Mouse (Mus musculus): ENCODE measurements at regions not wholly inside any gene's neighbourhood (a gene's known extent, or its start where the extent isn't known, plus 50 kb on each side); places are given as distances from the start of the nearest gene placed in this dataset.
A peak's percentile ranks its signal among the peaks of the same experiment; 100 is the strongest.

- no peak for DNase-seq (ENCODE audit: low spot score in 2 of 2)
These were observed 193.8 kb upstream of the Jarid2 start for GRCm38 (mm10) chr13:44535441-44535840.

- no peak for DNase-seq (ENCODE audit: low spot score in 2 of 2)
These were observed 191.0 kb upstream of the Jarid2 start for GRCm38 (mm10) chr13:44538238-44538637.

GRCm38 (mm10) chr13:44540401-44540800 lies 188.9 kb upstream of the Jarid2 start:
- DNase-seq (ENCODE audit: low spot score in 2 of 2) = no peak

- peak; percentile 28 to 47 for DNase-seq (ENCODE audit: low spot score in 2 of 2)
These were observed 188.0 kb upstream of the Jarid2 start for GRCm38 (mm10) chr13:44541243-44541653.

- no peak for DNase-seq (ENCODE audit: low spot score in 2 of 2)
These were observed 184.5 kb upstream of the Jarid2 start for GRCm38 (mm10) chr13:44544786-44545185.

GRCm38 (mm10) chr13:44546289-44546688 lies 183.0 kb upstream of the Jarid2 start:
- no peak for DNase-seq (ENCODE audit: low spot score in 2 of 2)

- no peak for DNase-seq (ENCODE audit: low spot score in 2 of 2)
These were observed 180.4 kb upstream of the Jarid2 start for GRCm38 (mm10) chr13:44548880-44549279.

GRCm38 (mm10) chr13:44553363-44553762 lies 175.9 kb upstream of the Jarid2 start:
- DNase-seq (ENCODE audit: low spot score in 2 of 2) = no peak

GRCm38 (mm10) chr13:44554686-44555463 lies 174.4 kb upstream of the Jarid2 start:
- no peak for DNase-seq (ENCODE audit: low spot score in 2 of 2)

- no peak for DNase-seq (ENCODE audit: low spot score in 2 of 2)
These were observed 173.3 kb upstream of the Jarid2 start for GRCm38 (mm10) chr13:44555979-44556378.

- no peak for DNase-seq (ENCODE audit: low spot score in 2 of 2)
These were observed 171.2 kb upstream of the Jarid2 start for GRCm38 (mm10) chr13:44558051-44558450.

GRCm38 (mm10) chr13:44558491-44559177 lies 170.6 kb upstream of the Jarid2 start:
- DNase-seq (ENCODE audit: low spot score in 2 of 2) = no peak

- DNase-seq (ENCODE audit: low spot score in 2 of 2) = no peak
These were observed 170.1 kb upstream of the Jarid2 start for GRCm38 (mm10) chr13:44559178-44559565.

- no peak for DNase-seq (ENCODE audit: low spot score in 2 of 2)
These were observed 169.6 kb upstream of the Jarid2 start for GRCm38 (mm10) chr13:44559706-44560105.

GRCm38 (mm10) chr13:44564705-44565104 lies 164.6 kb upstream of the Jarid2 start:
- DNase-seq (ENCODE audit: low spot score in 2 of 2) = no peak

- no peak for DNase-seq (ENCODE audit: low spot score in 2 of 2)
These were observed 161.6 kb upstream of the Jarid2 start for GRCm38 (mm10) chr13:44567696-44568095.

GRCm38 (mm10) chr13:44569241-44569778 lies 160.0 kb upstream of the Jarid2 start:
- DNase-seq (ENCODE audit: low spot score in 2 of 2) = no peak

- no peak for DNase-seq (ENCODE audit: low spot score in 2 of 2)
These were observed 155.8 kb upstream of the Jarid2 start for GRCm38 (mm10) chr13:44573463-44573862.

- no peak for DNase-seq (ENCODE audit: low spot score in 2 of 2)
These were observed 150.1 kb upstream of the Jarid2 start for GRCm38 (mm10) chr13:44579215-44579614.

- DNase-seq (ENCODE audit: low spot score in 2 of 2) = no peak
These were observed 149.0 kb upstream of the Jarid2 start for GRCm38 (mm10) chr13:44580156-44580736.

GRCm38 (mm10) chr13:44580767-44581166 lies 148.5 kb upstream of the Jarid2 start:
- DNase-seq (ENCODE audit: low spot score in 2 of 2) = no peak

Measured in layer of hippocampus, postnatal 10 days (tissue).